Mouse (Mus musculus): ENCODE results near the gene Gm20547. TPM values are rescaled to one million over a fixed set of nuclear protein-coding genes. Genes with fewer than 3 reads are reported as not detected.
A peak's percentile ranks its signal among the peaks of the same experiment; 100 is the strongest.
"Not testable (repeated sequence)": the region's sequence is repeated elsewhere in the genome, so short reads cannot be mapped to it uniquely, and the experiment has no call there.

The Gm20547 gene
- not detected in 2 replicates for polyA plus RNA-seq (2015; fragmentation: Nextera tagmentation; extraction: Ambion mirVana)

DNA sequence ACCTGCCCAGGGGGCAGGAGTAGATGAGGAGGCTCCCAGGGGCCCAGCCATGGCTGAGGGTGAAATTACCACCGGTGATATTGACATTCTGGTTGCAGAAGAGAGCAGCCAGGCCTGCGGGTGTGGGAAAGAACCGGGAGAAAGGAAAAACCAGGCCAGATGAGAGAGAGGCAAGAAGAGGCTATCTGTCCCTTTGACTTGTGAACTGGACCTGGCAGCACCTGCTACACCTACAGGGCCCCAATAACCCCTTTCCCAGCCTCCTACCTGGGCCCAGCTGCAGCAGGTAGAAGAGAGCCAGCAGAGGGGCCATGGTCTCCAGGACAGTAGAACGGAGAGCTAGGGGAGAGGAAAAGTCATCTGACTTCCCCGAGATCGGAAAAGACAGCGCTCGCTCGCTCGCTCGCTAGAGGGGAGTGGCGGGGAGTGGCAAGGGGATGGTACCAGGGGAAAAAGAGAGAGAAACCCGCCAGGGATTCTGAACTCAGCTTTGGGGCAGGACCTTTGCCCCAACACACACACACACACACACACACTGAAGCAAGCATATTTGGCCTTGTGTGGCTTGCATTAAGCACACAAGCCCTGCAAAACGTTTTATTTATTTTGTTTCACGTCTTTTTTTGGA is at the start of gene Gm20547:
Gene Gm20547, minus strand, starts transcription at position 360 of the 628 bp plus-strand sequence.
- no peak for DNase-seq (ENCODE audit: low spot score)

DNA sequence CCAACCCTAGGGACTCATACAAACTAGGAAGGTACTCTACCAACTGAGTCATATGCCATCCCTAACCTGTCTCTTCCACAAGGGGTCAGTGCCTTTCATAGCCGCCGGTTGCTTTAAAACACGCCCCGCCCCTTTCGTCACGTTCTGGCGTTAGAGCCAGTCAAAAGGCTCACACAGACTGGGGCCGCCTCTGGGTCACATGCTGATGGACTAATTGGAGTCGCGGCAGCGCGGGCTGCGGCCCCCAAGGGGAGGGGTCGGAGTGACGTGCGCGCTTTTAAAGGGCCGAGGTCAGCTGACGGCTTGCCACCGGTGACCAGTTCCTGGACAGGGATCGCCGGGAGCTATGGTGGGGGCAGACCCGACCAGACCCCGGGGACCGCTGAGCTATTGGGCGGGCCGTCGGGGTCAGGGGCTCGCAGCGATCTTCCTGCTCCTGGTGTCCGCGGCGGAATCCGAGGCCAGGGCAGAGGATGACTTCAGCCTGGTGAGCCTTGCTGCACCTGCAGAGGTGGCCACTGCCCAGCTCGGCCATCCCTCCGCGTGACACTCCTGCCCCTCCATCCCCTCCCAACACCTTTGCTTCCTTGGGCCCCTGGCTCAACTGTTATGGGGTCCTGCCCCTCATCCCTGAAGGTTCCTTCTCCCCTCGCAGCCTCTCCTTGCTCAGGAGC is 49.4 kb upstream of the Gm20547 start, which contains the start of gene Neu1:
Gene Neu1, plus strand, starts transcription at position 193 of the 674 bp plus-strand sequence.
- DNase-seq (ENCODE audit: low spot score): peak; percentile 95

DNA sequence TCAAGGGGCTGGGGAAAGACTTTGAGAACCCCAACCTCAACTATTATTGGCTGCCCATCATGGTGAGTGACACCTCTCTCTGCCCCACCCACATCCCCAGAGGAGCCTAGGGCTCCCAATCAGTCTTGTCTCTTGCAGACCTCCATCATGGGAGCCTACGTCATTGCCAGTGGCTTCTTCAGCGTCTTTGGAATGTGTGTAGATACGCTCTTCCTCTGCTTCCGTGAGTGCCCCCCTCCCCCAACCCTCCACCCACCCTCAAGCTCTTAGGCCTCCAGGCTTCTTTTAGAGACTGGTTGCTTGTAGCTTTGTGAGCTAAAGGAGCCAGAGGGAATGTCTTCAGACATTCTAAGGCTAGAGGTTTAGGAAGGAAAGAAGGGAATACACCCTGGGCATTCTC is 47.0 kb upstream of the Gm20547 start:
- no peak for DNase-seq (ENCODE audit: low spot score)

DNA sequence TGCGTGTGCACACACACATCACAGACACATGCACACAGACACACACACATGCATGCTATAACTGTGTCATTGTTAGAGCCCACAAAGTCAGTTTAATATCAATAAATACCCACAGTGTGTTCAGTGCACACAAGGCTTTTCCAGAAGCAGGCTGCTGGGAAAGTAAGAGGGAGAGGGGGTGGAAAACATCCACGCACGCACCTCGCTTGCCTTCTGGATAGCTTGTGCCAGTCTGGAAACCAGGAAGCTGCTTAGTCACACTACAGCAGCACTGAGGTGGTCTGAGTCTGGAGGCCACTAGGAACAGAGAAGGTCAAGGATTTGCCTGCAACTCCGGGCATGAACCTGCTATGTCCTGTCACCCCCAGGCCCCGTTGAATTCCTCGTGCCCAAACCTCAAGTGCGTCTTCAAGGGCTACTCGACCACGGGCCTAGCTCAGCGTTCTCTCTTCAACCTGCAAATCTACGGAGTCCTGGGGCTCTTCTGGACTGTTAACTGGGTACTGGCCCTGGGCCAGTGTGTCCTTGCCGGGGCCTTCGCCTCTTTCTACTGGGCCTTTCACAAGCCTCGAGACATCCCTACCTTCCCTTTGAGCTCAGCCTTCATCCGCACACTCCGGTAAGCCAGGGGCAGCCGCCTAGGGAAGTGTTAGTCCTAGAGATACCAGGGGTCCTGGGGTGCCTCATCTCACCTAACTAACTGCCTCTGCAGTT is 45.6 kb upstream of the Gm20547 start:
- DNase-seq (ENCODE audit: low spot score): no peak

DNA sequence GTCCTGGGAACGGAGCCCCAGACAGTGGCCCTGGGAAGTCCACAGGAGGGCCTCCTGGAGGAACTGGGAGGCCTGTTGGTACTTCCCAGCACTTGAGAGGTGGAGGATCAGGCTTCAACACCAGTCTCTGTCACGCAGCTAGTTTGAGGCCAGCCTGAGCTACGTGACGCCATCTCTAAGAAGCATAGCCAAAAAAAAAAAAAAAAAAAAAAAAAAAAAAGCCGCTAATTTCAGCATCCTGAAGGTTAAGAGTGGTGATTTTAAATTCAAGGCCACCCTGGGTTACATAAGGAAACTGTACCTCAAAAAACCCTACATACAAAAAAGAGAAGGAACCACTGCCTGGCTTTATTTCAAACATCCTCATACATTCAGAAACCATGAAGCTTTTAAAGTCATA is 42.4 kb upstream of the Gm20547 start:
- DNase-seq (ENCODE audit: low spot score): no peak

- peak; percentile 38 for DNase-seq (ENCODE audit: low spot score)
Observed at GRCm38 (mm10) chr17:34922939-34923338, 41.1 kb upstream of the Gm20547 start.

GRCm38 (mm10) chr17:34917188-34917587 is 35.3 kb upstream of the Gm20547 start:
- no peak for DNase-seq (ENCODE audit: low spot score)

DNA sequence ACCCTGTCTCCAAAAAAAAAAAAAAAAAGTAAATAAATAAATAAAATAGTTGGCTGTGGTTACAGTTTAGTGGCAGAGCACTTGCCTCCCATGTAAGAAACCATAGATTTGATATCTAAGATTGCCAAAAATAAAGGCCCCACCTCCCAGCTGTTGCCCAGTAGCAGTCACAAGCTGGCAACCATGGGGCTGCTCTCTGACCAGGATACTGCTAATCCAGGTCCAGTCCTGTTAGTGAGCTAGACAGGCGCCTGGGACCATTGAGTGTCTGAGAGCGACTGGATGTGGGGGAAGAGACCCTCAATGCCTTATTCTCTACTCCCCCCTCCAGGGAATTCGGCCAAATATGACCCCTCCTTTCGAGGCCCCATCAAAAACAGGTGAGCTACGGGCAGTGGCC is 34.5 kb upstream of the Gm20547 start:
- no peak for DNase-seq (ENCODE audit: low spot score)

DNA sequence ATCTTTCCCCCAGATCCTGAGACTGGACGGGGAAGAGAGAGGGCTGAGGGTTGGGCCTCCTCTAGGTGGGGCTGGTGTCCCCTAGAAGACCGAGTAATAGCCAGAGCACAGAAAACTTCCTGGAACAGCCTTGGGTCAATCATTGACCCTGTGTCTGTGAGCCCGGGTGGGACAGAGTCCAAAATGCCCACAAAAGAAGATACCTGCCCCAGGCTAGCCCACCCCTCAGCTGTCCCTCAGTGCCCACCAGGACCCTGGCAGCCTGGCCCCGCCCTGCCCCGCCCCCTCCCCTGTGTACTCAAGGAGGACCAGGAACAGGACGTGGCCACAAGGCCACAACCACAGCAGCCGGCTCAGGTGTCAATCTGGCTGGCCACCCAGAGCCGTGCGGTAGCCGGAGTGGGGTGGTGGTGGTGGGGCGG is 33.6 kb upstream of the Gm20547 start:
- no peak for DNase-seq (ENCODE audit: low spot score)

DNA sequence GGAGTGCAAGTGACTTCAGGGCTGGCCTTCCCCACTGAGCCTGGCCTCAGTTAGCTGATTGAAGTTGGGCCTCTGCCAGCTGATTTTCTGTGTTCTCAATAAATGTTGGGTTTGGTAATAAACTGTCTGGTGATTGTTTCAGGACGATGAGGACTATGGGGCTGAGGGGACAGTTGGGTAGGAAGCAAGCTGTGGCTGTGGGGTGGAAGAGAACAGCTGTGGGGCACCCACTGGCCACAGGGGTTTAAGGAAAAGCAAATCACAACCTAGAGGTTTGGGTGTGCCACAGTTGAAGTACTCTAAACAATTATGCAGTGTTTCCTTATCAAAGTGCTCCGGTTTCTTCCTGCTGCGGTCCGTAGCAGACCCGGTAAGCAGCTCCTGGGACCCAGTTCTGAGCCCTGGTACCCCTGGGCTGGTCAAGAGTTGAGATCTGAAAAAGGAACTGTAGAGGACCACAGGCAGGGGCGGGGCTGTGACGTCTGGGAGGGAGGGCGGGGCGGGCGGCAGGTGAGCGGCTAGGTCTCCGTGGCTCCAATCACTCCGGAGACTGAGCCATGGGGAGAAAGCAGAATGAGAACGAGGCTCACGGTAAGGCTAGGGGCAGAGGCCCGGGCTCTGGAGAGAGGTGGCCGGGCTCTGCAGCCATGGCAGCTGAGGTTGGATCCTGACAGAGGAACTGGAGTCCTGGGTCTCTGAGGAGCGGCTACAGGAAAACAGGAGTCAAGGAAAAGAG is 32.3 kb upstream of the Gm20547 start, which contains the start of gene Slc44a4:
Gene Slc44a4, plus strand, starts transcription at position 537 of the 736 bp plus-strand sequence.
- no peak for DNase-seq (ENCODE audit: low spot score)

GRCm38 (mm10) chr17:34911945-34912351 is 30.1 kb upstream of the Gm20547 start:
- peak; percentile 88 for DNase-seq (ENCODE audit: low spot score)

DNA sequence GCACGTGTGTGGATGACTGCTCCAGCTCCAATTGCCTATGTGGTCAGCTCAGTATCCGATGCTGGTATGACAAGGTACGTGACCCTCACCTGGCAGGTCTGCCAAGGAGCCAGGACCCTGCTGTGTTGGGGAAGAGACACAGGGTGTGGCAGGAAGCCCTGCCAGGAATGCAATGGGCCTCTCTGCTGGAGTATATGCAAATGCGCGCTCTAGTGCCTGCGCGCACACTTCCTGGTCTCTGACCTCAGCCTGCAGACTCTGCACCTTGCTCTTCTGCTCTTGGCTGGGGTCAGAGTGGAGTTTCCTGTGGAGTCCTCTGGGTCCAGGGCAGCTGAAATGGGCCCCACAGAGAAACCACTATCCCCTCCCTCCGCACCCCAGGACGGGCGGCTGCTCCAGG is 29.1 kb upstream of the Gm20547 start:
- no peak for DNase-seq (ENCODE audit: low spot score)

DNA sequence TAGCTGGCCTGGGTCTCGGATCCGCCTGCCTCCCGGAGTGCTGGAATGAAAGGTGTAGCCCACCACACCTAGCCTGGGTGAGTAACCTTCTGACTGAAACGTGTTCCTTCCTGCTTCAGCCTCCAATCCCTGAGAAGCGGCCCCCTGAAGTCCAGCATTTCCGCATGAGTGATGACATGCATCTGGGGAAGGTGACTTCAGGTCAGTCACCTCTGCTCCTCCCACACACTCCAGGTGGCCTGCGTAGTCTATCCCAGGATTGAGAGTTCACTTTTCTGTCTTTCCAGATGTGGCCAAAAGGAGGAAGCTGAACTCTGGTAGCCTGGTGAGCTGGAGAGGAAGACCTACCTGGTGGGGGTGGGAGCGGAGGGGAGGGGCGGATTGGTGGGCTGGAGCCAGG is 21.1 kb upstream of the Gm20547 start:
- DNase-seq (ENCODE audit: low spot score): no peak

- DNase-seq (ENCODE audit: low spot score): not testable (repeated sequence)
Observed at GRCm38 (mm10) chr17:34901948-34902347, 20.1 kb upstream of the Gm20547 start.

DNA sequence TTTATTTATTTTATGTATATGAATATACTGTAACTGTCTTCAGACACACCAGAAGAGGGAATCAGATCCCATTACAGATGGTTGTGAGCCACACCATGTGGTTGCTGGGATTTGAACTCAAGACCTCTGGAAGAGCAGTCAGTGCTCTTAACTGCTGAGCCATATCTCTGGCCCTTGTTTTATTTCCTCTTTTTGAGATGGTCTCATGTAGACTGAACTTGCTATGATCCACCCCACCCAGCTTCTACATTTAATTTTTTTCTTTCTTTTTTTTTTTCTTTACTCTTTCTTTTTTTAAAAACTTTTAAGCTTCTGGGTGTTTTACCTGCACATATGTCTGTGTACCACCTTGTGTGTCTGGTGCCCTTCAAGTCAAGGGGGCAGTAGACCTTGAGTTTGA is 19.0 kb upstream of the Gm20547 start:
- not testable (repeated sequence) for DNase-seq (ENCODE audit: low spot score)

- no peak for DNase-seq (ENCODE audit: low spot score)
Observed at GRCm38 (mm10) chr17:34899890-34900243, 18.0 kb upstream of the Gm20547 start.

GRCm38 (mm10) chr17:34899053-34899889 is 17.4 kb upstream of the Gm20547 start:
- peak; percentile 47 for DNase-seq (ENCODE audit: low spot score)

GRCm38 (mm10) chr17:34898706-34899052 is 16.8 kb upstream of the Gm20547 start:
- DNase-seq (ENCODE audit: low spot score): no peak

DNA sequence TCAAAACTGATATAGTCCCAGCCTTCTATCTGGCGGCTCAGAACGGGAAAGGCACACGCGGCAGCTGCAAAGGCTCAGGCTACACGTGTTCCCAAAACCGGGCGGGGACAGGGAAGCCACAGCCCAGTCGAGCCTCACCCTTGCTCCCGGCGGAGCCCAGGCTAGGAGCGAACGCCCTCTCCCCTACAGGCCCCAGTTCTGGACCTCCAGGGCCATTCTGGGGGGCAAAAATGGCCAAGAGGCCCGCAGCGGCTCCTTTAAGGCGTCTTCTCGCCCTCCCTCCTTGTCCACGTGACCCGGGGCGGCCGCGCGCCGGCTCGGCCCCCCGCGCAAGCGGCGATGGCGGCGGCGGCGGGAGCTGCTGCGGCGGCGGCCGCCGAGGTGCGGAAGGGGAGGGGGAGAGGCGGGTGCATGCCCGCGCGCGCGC is 16.3 kb upstream of the Gm20547 start, which contains the start of the genes C2 and Ehmt2:
Gene C2, minus strand, starts transcription at position 106 of the 427 bp plus-strand sequence.
Gene Ehmt2, plus strand, starts transcription at position 310 of the 427 bp plus-strand sequence.
- peak; percentile 78 for DNase-seq (ENCODE audit: low spot score)

DNA sequence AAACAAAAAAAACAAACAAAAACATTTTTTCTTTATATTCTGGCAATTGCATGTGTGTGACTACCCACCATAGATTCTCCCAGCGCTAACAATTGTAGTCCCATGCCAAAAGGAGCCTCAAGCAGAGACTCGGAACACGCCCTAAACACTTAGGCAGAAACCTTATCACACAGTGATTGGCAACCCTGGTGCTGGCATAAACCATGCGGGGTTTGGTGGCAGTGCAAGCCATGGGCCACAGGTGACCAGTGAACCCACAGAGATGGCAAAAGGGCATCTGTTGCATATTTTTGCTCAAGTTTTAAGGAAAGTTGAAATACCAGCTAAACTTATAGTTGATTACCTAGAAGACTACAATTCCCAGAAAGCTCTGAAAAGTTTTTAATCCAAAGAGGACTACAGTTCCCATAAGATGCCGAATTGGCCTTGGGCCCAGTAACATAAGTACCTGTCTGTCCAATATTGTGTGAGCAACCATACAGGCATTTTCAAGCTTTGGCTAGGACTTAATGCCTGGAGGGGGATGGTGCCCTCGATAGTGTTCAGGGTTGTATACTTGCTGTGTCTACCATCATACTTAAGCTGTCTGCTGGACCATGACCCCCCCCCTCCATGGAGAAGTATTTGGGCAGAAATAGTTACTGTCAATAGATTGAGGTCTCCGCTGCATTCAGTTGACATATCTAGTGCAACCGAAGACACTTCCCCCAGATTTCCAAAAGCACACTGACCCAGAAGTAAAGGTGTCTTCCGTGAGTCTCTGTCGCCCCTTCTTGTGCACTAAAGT is 15.7 kb upstream of the Gm20547 start:
- DNase-seq (ENCODE audit: low spot score): peak; percentile 4
